Mouse (Mus musculus) neural tube, postnatal 0 days (tissue): ENCODE results near the gene Adra1b. TPM values are rescaled to one million over a fixed set of nuclear protein-coding genes. Genes with fewer than 3 reads are reported as not detected.

ENCODE experiments used
- polyA plus RNA-seq: library from polyadenylated mRNA; unstranded; fragments of >200 nt; fragmentation: Nextera tagmentation; extraction: Ambion mirVana; gene quantifications from 2 replicates; pipeline ENCODE4 v1.2.1, GENCODE M21; 2015

Adra1b gene
- 25.7 and 28.7 TPM in 2 replicates for polyA plus RNA-seq

GRCm38 (mm10) chr11:43901051-43901654, at the start of gene Adra1b:
TSS of gene Adra1b (minus strand) at chr11:43901210.

DNA sequence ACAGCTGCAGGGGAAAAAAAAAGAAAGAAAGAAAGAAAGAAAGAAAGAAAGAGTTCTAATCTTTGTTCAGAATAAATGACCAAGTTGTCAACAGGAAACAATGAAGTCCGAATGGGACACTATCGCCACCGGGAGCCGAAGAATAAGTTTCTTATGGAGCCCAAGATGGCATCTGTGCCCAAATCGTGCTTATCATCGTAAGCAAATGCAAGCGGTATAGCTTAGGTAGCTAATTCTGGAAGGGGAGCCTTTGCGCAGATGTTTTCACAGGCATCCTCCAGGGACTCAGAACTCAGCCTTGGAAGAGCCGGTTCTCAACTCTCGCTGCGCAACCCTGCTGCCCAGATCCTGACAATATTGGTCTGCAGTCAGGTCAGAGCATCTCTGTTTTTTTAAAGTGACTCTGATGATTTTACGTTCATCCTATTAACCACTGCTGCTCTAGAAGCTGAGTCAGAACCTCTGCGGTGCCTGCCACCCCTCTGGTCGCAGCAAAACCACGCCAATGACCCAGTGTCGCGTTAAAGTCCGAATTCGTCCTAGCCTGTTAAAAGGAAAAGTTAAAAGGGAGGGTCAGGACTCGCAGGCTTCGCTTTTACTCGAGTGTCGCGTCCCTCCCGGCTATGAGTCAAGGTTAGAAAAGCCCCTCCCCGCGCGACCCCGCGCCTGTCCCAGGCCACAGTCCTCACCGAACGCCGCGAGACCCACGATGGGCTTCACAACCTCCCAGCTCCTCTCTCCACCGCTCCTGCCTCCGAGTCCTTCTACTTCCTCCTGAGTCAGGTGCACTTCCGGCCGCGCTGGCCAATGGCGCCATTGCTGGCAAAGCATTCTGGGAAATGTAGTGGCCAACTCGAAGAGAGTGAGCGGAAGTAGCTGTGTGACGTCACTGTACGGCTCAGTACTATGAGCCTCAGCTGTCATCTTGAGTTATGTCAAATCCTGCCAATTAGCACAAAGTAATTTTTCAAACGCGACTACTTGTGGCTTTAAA, 153.5 kb downstream of the Adra1b start, which contains the start of gene Ttc1:
Gene Ttc1, minus strand, starts transcription at position 776 of the 994 bp plus-strand sequence.

Other genes starting within 250 kb of the Adra1b start
- 25.5 and 27.1 TPM in 2 replicates for gene Pwwp2a, start 219.2 kb downstream of the Adra1b start, polyA plus RNA-seq
- gene Ttc1, start 153.2 kb downstream of the Adra1b start, polyA plus RNA-seq: 75.6 and 81.4 TPM in 2 replicates